Mouse (Mus musculus): ENCODE results near the gene Nfia. TPM values are rescaled to one million over a fixed set of nuclear protein-coding genes. Genes with fewer than 3 reads are reported as not detected.

The Nfia gene
- total RNA-seq, 2 experiments from 2014 or later = 54.8 to 59.7 TPM

GRCm38 (mm10) chr4:97780666-97781435, 8.3 kb downstream of the Nfia start:
- no peak for DNase-seq (ENCODE audit: low spot score in 2 of 2)

GRCm38 (mm10) chr4:97782069-97782468, 9.5 kb downstream of the Nfia start:
- no peak for DNase-seq (ENCODE audit: low spot score in 2 of 2)

- no peak for DNase-seq (ENCODE audit: low spot score in 2 of 2)
Measured at GRCm38 (mm10) chr4:97782497-97782896, 10.0 kb downstream of the Nfia start.

DNA sequence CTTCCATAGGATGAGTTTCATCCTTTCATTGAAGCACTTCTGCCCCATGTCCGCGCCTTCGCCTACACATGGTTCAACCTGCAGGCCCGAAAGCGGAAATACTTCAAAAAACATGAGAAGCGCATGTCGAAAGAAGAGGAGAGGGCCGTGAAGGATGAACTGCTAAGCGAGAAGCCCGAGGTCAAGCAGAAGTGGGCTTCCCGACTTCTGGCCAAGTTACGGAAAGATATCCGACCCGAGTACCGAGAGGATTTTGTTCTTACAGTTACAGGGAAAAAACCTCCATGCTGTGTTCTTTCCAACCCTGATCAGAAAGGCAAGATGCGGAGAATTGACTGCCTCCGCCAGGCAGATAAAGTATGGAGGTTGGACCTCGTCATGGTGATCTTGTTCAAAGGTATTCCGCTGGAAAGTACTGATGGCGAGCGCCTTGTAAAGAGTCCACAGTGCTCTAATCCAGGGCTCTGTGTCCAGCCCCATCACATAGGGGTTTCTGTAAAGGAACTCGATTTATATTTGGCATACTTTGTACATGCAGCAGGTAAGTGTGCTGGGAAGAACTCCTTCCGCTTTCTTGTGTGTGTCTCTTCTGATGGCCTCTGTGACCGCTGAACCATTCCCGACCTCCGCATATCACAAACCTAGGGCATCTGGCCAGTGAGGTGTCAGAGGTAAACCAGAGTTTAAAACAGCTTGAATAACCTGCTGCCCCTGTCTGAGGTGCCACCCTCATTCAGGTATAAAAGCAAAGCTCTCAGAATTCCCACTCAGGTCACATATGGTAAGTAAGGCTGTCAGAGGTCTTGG, 10.7 kb downstream of the Nfia start:
- no peak for DNase-seq (ENCODE audit: low spot score in 2 of 2)

DNA sequence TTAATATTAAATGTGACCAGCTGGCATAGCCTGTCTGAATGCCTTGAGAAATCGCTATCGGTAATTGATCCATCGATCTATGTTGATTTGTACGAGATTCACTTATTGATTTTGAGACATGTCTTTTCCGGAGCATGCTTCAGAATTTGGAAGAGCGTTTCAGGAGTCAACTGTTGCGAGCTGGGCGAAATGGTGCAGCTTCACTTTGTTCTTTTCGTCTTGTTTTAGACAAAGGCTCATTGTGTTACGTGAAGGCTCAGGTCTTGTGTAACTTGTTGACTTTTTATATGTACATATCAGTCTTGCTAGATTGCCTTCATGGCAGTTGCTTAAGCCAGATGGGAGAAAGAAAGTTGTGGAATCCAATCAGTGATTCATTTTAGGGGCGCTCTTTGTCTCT, 11.7 kb downstream of the Nfia start:
- DNase-seq (ENCODE audit: low spot score in 2 of 2) = no peak

GRCm38 (mm10) chr4:97785547-97786271, 13.2 kb downstream of the Nfia start:
- no peak for DNase-seq (ENCODE audit: low spot score in 2 of 2)

- no peak for DNase-seq (ENCODE audit: low spot score in 2 of 2)
Measured at GRCm38 (mm10) chr4:97786571-97786970, 14.0 kb downstream of the Nfia start.

GRCm38 (mm10) chr4:97787515-97787914, 15.0 kb downstream of the Nfia start:
- DNase-seq (ENCODE audit: low spot score in 2 of 2) = no peak

DNA sequence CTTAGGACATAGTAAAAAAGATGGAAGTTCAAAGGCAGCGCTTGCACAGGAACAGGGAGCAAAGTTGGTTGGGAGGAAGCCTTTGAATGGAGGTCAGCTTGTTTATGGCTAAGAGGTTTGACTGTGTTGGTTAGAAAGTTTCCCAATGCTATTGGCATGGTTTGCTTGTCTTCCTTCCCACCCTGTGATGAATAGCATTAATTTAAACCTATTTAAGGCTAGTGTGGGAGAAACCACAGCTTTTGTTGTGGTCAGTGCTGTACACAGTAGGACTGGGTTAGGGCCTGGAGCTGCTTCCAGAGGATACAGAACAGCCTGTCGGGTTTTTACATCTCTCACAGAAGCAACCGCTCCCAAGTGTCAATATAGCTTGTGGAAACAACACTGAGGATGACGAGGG, 16.0 kb downstream of the Nfia start:
- no peak for DNase-seq (ENCODE audit: low spot score in 2 of 2)

DNA sequence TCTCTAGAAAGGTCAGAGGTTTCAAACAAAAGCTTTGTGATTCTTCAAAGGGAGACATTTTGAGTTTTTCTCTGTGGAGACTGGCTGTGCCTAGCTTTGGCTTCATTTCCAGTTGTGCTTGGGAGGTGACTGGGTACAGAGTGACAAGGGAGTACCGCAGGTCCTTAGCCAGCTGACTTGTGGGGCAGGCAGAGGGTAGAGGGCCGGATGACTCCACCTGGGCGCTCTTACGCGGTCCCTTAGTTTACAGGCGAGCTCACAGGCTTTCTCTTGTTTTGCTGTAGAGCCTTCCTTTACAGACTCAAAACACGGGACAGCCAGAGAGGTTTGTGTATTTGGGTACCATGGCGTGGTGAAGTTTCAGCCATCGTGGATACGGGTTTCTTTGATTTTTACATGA, 21.4 kb downstream of the Nfia start:
- DNase-seq (ENCODE audit: low spot score in 2 of 2) = no peak

- DNase-seq (ENCODE audit: low spot score in 2 of 2) = no peak
Measured at GRCm38 (mm10) chr4:97794865-97795264, 22.3 kb downstream of the Nfia start.

- DNase-seq (ENCODE audit: low spot score in 2 of 2) = no peak
Measured at GRCm38 (mm10) chr4:97795957-97796356, 23.4 kb downstream of the Nfia start.

- no peak for DNase-seq (ENCODE audit: low spot score in 2 of 2)
Measured at GRCm38 (mm10) chr4:97796505-97796904, 24.0 kb downstream of the Nfia start.

GRCm38 (mm10) chr4:97803791-97804190, 31.3 kb downstream of the Nfia start:
- DNase-seq (ENCODE audit: low spot score in 2 of 2) = no peak

- DNase-seq (ENCODE audit: low spot score in 2 of 2) = no peak
Measured at GRCm38 (mm10) chr4:97804638-97805037, 32.1 kb downstream of the Nfia start.

- DNase-seq (ENCODE audit: low spot score in 2 of 2) = no peak
Measured at GRCm38 (mm10) chr4:97805255-97805654, 32.7 kb downstream of the Nfia start.

DNA sequence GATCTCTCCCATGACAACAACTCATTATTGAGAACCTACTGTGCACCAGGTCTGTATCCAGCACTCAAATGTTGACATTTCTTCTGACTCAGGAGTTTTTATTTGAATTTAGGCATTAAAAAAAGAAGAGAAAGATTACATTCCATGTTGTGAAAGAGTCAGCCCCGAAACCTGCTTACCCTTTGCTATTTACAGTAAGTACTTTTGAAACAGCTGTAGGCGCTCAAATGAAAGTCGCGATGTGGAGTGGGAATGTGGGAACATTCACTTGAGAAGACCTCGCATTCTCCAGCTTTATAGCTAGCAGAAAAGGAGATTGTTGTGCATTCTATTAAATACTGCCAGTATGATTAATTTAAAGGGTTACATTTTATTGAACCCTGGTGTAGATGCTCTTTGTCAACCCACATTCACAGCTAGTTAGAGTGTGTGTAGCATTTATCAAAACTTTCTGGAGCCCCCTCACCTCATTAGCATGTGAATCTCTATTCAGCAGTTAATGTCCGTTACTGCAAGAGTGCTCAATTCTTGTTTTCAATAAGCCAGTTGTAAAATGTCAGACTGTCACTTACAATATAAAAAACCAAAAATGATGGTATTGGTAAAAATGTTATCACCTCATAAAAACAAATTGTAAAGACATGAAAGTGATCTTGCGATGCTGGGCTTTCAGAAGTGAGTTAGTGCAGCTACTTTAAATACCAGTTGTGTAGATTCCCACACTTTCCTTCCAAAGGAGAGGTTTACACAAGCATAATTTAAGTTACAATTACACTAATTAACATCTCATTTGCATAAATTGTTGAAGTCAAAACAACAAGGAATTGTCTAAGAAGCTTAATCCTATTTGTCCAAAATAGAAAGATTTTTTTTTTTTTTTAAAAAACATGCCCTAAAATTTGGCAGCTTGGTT, 33.6 kb downstream of the Nfia start:
- no peak for DNase-seq (ENCODE audit: low spot score in 2 of 2)

- DNase-seq (ENCODE audit: low spot score in 2 of 2) = no peak
Measured at GRCm38 (mm10) chr4:97806924-97807323, 34.4 kb downstream of the Nfia start.

GRCm38 (mm10) chr4:97808885-97809284, 36.4 kb downstream of the Nfia start:
- no peak for DNase-seq (ENCODE audit: low spot score in 2 of 2)

DNA sequence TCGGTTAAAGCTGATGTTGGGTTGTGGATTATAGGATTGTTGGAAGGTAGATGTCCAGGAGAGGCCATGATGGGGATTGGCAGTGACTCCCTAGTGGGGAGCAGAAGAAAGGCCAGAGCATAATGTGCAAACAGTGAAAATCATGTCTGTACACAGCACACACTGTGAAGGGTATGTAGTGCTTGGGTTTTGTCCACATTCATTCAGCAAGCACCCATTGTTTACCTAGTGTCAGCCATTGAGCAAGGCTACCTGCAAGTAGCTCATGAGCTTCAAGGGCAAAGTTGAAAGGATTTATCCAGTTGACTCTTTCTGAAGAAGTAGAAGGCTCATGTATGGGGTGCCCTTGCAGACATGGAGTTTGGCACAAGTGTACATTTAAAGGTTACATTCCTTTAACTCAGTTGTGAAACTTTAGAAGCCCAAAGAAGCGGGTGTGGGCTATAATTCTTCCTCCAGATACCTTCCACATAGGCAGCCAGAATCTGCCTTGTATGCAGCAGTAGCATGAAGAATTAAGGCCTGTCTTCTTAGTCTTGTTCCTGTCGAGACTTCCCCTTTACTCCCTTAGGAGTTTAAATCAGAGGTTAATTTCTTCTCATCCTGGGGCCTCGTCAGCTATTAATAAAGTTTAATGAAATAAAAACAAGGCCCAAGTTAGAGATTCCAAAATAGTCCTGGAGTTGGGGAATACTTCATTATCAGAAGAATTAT, 37.2 kb downstream of the Nfia start:
- DNase-seq (ENCODE audit: low spot score in 2 of 2) = no peak

Data from left cerebral cortex, adult 18-20 months (tissue).